Mouse (Mus musculus) embryo, embryonic 11 days (tissue): Measurements from ENCODE around the gene Vmn1r7.
A peak's percentile ranks its signal among the peaks of the same experiment; 100 is the strongest.
"Not testable (repeated sequence)": the region's sequence is repeated elsewhere in the genome, so short reads cannot be mapped to it uniquely, and the experiment has no call there.

Experiments used
- DNase-seq: peaks from one replicate; pipeline ENCODE4 v3.0.0-alpha.2; 2015

The Vmn1r7 gene

GRCm38 (mm10) chr6:57025224-57025623 lies at the start of gene Vmn1r7:
Gene Vmn1r7, minus strand, starts transcription at chr6:57025324.
- DNase-seq: not testable (repeated sequence)

- DNase-seq: no peak
Observed at GRCm38 (mm10) chr6:57066487-57066886, 41.4 kb upstream of the Vmn1r7 start, which contains the start of gene Vmn1r9. Gene Vmn1r9, plus strand, starts transcription at chr6:57066787.

- DNase-seq: peak; percentile 1
Observed at GRCm38 (mm10) chr6:57063730-57064129, 38.6 kb upstream of the Vmn1r7 start.

GRCm38 (mm10) chr6:57034674-57035073 lies 9.6 kb upstream of the Vmn1r7 start:
- DNase-seq: no peak

- no peak for DNase-seq
Observed at GRCm38 (mm10) chr6:57031984-57032383, 6.9 kb upstream of the Vmn1r7 start, which contains the start of gene Vmn1r8. Gene Vmn1r8, plus strand, starts transcription at chr6:57032284.

- no peak for DNase-seq
Observed at GRCm38 (mm10) chr6:56996943-56997342, 28.2 kb downstream of the Vmn1r7 start, which contains the start of gene Vmn1r6. Gene Vmn1r6, plus strand, starts transcription at chr6:56997243.
